Mouse (Mus musculus): ENCODE measurements around the gene Guca2a. TPM values are rescaled to one million over a fixed set of nuclear protein-coding genes. Genes with fewer than 3 reads are reported as not detected.

The Guca2a gene
- total RNA-seq, 2 experiments from 2014 or later, result not detected

- no peak for DNase-seq (ENCODE audit: low spot score in 2 of 2)
Observed at GRCm38 (mm10) chr4:119638656-119639055, 1.2 kb downstream of the Guca2a start.

GRCm38 (mm10) chr4:119642666-119643065 lies 5.2 kb downstream of the Guca2a start:
- no peak for DNase-seq (ENCODE audit: low spot score in 2 of 2)

DNA sequence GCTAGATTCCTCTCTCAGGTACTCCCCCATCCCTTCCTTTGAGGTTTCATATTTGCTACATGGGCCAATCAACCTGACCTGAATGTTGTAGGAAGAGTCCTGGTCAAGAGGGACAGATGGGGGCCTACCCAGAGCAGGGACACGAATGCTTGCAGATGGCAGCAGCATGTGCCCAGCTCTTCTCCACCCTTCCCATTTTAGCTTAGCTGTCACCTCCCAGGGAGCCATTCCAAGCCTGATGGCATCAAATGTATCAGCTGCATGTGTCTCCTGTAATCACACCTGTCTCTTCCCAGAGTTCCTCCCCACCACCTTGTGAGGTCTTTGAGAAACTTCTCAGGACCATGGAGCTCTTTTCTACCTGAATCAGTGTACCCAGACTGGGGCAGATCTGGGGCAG lies 19.5 kb downstream of the Guca2a start:
- no peak for DNase-seq (ENCODE audit: low spot score in 2 of 2)

GRCm38 (mm10) chr4:119658246-119658645 lies 20.7 kb downstream of the Guca2a start:
- no peak for DNase-seq (ENCODE audit: low spot score in 2 of 2)

- DNase-seq (ENCODE audit: low spot score in 2 of 2), result no peak
Observed at GRCm38 (mm10) chr4:119658731-119659130, 21.2 kb downstream of the Guca2a start, which contains the start of gene Guca2b. Guca2b (minus strand) TSS chr4:119658954.

GRCm38 (mm10) chr4:119660007-119660406 lies 22.5 kb downstream of the Guca2a start:
- DNase-seq (ENCODE audit: low spot score in 2 of 2), result no peak

GRCm38 (mm10) chr4:119662151-119662550 lies 24.6 kb downstream of the Guca2a start:
- DNase-seq (ENCODE audit: low spot score in 2 of 2), result no peak

DNA sequence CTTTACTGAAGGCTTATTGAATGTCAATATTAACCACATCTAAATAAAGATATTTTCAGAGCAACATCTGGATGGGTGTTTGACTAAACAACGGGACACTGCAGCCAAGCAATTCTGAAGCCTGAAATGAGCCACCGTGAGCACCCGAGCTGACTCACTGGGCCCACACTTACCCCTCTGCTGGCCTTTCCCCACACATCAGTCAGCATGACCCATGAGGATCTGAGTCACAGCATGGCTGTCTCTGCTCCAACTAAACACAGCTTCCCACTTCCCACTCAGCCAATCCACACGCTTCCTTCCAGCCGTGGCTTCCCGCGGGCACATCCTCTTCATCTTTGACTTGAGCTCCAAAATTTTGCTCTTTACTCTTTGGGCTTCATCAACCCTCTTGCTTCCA lies 25.5 kb downstream of the Guca2a start:
- DNase-seq (ENCODE audit: low spot score in 2 of 2), result no peak

GRCm38 (mm10) chr4:119663409-119664095 lies 26.0 kb downstream of the Guca2a start:
- DNase-seq (ENCODE audit: low spot score in 2 of 2), result no peak

DNA sequence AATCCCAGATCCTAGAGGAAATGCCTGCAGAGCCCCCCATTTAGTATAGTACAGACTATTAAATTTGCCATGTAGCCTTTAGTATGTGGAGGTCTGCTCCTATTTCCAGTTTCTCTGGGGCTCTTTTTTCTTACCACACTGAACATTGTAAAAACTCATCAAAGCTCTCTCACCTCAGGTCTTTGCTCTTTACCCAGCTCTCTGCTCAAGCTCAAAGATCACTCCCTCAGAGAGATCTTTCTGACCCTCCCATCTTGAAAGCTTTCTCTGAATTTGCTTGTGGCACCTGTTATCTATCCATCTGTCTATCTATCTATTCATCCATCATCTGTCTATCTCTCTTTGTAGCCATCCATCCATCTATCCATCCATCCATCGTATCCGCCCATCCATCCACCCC lies 27.7 kb downstream of the Guca2a start:
- DNase-seq (ENCODE audit: low spot score in 2 of 2), result no peak

- DNase-seq (ENCODE audit: low spot score in 2 of 2), result no peak
Observed at GRCm38 (mm10) chr4:119666116-119666515, 28.6 kb downstream of the Guca2a start.

- no peak for DNase-seq (ENCODE audit: low spot score in 2 of 2)
Observed at GRCm38 (mm10) chr4:119667454-119667853, 29.9 kb downstream of the Guca2a start.

DNA sequence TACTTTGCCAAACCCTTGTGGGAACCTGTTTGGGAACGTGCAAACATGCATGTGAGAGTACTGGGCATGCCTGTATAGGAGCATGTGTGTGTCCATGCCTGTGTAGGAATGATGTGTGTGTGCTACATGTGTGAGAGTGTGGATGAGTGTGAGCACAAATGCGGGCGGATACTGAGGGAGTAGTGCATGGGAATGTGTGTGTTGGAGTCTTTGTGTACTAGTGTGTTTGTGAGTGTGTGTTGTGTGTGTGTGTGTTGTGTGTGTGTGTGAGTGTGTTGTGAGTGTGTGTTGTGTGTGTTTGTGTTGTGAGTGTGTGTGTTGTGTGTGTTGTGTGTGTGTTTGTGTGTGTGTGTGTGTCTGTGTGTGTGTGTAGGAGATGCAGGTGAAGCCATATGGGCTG lies 30.7 kb downstream of the Guca2a start:
- no peak for DNase-seq (ENCODE audit: low spot score in 2 of 2)

- DNase-seq (ENCODE audit: low spot score in 2 of 2), result no peak
Observed at GRCm38 (mm10) chr4:119668596-119668995, 31.1 kb downstream of the Guca2a start.

DNA sequence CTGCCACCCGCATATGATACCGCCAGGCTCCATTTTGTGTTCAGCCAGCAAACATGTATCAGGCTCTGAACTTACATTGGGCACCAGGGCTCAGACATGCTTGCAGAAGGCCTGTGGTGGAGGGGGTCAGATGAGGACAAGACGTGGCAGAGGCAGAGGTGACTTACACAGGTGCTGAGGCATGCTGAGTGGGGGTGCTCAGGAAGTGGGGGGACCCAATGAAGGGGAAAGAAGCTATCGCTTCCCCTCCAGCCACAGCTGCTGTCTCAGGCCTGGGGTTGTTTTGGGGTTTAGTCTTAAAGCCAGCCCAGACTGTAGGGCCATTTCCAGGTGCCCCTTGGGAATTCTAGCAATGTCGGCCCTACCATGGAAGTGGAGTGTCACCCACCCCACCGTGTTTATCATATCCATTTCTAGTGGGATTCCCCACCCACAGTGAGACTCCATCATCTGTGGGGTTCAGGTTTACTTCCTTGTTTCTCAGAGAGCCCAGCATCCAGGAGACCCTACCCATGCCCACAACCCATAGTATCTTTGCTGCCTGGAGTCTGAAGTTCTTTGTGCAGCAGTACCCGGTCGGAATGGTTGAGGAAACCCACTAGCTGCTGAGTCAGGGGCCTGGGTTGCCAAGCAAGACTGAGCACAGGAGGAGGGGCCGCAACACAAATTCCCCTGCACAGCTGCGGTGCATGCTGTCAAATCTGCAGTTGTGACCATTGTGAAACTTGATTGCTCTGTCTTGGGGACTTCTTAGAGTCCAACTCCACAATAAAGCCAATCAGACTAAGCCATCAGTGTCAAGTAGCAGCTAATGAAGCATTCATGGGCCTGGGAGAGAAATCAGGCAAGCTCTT lies 32.1 kb downstream of the Guca2a start:
- DNase-seq (ENCODE audit: low spot score in 2 of 2), result no peak

DNA sequence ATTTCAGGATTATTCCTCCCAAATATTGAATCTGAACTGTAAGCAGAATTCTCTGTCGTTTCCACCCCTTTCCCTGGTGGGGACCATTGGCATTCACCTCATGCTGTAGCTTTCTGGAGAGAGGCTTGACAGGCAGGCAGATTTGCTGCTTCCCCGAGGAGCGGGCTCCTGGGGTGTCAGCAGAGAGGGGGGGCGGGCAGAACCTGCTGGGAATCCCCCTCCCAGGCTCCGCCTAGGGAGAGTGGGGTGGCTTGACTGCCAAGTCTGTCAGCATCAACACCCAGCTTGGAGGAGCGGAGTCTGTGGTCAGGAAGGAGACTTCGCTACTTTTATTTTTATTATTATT lies 32.7 kb downstream of the Guca2a start:
- no peak for DNase-seq (ENCODE audit: low spot score in 2 of 2)

DNA sequence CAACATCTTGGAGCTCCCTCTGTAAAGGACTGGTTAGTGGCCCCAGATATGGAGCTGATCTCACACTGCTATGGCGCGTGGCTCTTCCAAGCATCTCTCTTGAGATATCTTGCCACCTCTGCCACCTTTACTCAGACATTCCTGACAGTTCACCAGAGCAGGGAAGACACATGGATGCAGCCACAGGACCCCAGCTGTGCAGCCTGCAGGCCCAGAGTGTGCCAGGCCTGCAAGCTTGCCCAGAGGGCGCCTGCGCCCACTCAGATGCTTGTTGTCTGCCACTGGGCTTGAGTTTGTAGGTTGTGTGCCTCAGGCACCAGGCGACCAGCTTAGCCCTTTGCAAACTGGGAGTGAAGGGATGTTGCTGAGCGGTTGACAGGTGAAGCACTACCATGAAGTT lies 33.2 kb downstream of the Guca2a start:
- no peak for DNase-seq (ENCODE audit: low spot score in 2 of 2)

DNA sequence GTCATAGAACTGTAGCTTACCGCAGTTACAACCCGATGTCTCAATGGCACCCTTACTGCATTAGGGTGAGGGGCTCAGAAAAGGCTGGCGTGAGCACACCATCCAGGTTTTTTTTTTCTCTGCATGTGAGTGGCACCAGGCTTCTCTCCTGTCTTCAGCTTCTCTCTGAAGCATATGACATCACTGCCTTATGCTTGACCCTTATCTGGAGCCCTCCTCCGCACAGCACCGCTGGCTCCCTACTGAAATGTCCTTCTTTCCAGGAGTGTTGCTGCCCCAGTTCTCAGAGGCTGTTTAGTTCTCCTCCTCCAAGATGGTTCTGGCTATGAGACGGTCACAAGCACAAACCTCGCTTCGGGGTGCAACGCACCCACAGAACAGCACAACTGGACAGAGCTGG lies 33.7 kb downstream of the Guca2a start:
- DNase-seq (ENCODE audit: low spot score in 2 of 2), result no peak

DNA sequence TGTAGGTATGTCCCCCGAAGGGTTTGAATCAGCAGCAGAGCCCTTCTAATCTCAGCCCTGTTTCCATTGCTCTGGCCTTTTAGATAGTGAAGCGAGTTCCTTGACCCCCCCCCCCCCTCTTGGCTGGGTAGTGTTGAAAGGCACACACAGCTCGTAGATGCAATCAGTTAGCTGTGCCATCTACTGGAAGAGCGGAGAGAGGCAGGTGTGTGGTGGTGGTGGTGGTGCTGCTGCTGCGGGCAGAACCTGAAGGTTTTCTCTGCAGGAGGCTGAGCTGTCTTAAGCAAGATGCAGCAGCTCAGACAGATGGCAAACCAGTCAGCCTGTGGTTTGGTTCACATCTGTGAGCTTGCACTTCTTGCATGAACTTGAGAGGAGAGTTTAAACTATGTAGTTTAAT lies 35.2 kb downstream of the Guca2a start:
- no peak for DNase-seq (ENCODE audit: low spot score in 2 of 2)

GRCm38 (mm10) chr4:119682596-119682995 lies 45.1 kb downstream of the Guca2a start:
- DNase-seq (ENCODE audit: low spot score in 2 of 2), result no peak

DNA sequence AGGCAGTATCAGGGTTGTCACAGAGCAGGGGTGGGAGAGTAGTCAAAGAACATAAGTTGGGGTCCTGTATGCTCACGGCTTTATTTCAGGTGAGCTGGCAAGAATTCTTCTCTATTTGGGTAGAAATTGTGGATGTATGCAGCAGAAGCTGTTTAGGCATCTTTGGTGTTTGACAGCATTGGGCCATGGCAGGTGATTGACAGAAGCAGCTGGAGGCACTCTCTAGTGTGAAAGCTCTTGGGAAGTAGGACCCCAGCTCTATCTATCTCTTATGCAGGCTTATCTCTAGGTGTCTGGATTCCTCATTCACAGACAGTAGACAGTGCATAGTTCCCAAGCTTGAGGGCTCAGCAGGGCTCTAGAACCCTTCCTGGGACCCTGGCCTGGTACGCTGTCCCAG lies 48.2 kb downstream of the Guca2a start:
- DNase-seq (ENCODE audit: low spot score in 2 of 2), result no peak
